Mouse (Mus musculus) right cerebral cortex, adult 18-20 months (tissue): ENCODE measurements around the gene Ptprt.
A peak's percentile ranks its signal among the peaks of the same experiment; 100 is the strongest.

Experiments used
- DNase-seq: peaks from one replicate; pipeline ENCODE4 v3.0.0; 2022; ENCODE audit warnings: mixed read lengths

Gene Ptprt

GRCm38 (mm10) chr2:162401316-162402100 is 259.4 kb downstream of the Ptprt start:
- DNase-seq: peak; percentile 60

GRCm38 (mm10) chr2:162394601-162395000 is 266.3 kb downstream of the Ptprt start:
- DNase-seq: no peak

DNA sequence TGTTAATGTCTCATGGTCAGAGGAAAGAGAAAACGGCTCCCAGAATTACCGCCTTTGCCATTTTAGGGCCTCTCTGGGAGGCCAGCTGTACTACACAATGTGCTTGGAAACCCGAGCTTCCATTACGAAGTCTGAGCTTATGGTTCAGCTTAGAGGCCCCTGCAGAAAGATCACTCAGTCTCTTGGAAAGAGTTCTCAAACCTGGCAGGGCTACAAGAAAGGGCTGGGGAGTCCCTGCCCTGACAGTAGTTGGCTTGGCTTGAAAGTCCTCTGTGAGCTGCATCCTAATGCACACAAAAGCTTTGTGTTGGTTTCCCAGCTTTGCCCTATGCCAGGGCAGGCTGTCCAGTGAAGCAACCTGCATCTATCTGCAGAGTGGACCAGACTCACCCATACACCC is 269.1 kb downstream of the Ptprt start:
- DNase-seq: peak; percentile 36

GRCm38 (mm10) chr2:162377309-162377708 is 283.6 kb downstream of the Ptprt start:
- DNase-seq: no peak

- no peak for DNase-seq
Measured at GRCm38 (mm10) chr2:162349047-162349446, 311.9 kb downstream of the Ptprt start.

DNA sequence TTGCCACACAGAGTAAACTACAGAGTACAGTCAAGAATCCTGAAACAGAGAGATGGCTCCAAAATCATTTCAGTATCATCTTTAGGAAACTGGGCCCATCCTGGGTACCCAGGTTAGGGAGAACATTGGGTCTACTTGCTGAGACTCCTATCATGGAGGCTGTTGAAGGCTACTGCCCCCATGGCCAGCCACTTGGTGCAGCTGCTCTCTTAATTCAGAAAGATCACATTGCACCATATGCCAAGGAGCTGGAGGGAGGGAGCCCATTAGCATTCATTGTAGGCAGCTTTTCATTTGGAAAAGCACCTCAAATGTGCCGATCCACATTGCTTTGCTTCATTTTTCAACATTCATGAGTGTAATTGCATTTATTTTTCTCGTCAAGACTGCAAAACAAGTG is 319.1 kb downstream of the Ptprt start:
- no peak for DNase-seq

DNA sequence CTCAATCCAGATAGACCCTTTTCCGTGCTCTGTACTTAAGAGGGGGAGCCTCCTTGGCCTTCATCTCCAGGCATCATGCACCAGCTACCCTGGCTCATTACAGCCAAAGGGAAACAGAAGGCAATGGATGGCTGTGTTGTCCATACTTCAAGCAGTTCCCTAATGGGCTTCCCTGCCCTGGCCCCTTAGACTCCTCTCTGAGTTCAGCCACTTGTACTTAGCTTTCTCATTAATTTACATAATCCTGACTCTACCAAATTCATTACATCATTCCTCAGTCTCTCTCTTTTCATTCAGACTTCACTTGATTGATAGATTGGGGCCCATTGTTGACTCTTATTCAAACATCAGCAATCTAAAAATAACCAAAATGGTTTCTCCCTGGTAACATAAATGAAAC is 320.7 kb downstream of the Ptprt start:
- no peak for DNase-seq

- DNase-seq: no peak
Measured at GRCm38 (mm10) chr2:162332066-162332683, 328.8 kb downstream of the Ptprt start.

- DNase-seq: no peak
Measured at GRCm38 (mm10) chr2:162329430-162329829, 331.5 kb downstream of the Ptprt start.

- DNase-seq: no peak
Measured at GRCm38 (mm10) chr2:162322411-162322810, 338.5 kb downstream of the Ptprt start.

DNA sequence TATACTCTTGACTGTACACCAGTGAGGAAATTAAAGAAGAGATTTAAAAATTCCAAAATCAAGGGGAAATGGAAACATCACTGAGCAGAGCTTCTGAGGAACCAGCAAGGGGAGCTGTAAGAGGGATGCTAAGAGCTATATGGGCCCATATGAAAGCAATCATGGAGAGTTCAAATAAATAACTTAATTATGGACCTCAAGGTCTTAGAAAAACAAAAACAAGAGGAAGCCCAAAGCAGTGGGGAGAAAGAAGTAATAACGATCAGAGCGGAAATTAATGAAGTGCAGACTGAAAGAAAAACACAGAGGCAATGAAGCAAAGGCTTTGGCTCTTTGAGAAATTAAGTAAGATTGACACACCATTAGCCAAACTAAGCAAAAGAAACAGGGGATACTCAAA is 353.0 kb downstream of the Ptprt start:
- DNase-seq: no peak

GRCm38 (mm10) chr2:162294070-162294469 is 366.9 kb downstream of the Ptprt start:
- no peak for DNase-seq

- DNase-seq: peak; percentile 25
Measured at GRCm38 (mm10) chr2:162282606-162283005, 378.3 kb downstream of the Ptprt start.

DNA sequence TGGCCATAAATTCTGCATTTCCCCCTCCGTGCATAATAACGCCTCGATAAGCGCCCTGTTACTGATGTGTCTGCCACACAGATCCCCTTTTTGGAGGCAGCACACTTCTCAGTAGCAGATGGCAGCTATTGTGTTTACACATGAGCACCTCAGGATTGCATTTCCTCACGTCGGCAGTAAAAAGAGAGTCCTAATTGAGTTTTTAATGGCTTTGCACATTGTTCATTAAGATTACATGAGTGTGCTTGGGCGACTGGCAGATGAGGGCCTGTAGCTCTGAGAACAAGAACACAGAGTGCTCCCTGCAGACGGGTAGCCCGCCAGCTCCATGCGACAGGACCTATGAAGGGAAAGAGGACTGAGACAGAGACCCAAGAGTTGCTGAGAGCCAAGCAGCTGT is 378.8 kb downstream of the Ptprt start:
- DNase-seq: no peak

- peak; percentile 68 for DNase-seq
Measured at GRCm38 (mm10) chr2:162273826-162274225, 387.1 kb downstream of the Ptprt start.

- no peak for DNase-seq
Measured at GRCm38 (mm10) chr2:162251272-162251671, 409.7 kb downstream of the Ptprt start.

- no peak for DNase-seq
Measured at GRCm38 (mm10) chr2:162248296-162248695, 412.7 kb downstream of the Ptprt start.

DNA sequence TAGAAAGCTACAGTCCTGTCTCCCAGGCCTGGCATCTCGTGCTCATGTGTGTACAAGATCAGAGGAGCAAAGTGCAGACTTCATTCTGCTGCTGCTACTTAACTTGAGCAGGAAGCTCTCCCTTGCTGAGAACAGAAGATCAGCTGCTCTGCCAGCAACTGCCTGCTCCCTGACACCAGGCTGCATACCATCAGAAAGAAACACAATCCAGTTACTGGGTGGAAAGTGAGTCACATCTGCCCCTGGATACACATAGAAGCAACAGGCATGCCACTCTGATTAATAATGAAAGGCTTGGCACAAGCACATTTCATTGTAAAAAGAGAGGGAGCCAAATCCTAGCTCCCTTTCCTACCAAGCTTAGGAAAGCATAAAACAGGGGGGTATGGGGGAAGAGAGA is 438.5 kb downstream of the Ptprt start:
- no peak for DNase-seq

- DNase-seq: no peak
Measured at GRCm38 (mm10) chr2:162220586-162220985, 440.4 kb downstream of the Ptprt start.

DNA sequence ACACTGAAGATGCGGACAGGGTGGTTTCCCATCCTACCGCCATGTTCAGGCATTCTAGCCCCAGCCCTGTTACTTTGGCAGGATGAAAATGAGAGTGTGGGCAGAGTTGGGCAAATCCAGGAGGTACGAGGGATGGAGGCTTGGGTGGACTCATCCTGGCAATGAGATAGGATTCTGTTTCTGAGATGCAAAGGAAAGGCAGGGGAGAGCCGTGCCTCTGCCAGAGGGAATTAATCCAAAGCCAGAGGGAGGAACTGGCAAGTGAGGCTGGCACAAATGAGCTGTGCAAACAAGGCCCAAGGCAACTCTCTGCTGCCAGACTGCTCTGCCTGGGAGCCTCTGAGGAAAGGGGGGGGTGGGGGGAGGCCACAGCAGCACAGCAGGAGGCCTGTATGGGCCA is 441.4 kb downstream of the Ptprt start:
- DNase-seq: peak; percentile 78

DNA sequence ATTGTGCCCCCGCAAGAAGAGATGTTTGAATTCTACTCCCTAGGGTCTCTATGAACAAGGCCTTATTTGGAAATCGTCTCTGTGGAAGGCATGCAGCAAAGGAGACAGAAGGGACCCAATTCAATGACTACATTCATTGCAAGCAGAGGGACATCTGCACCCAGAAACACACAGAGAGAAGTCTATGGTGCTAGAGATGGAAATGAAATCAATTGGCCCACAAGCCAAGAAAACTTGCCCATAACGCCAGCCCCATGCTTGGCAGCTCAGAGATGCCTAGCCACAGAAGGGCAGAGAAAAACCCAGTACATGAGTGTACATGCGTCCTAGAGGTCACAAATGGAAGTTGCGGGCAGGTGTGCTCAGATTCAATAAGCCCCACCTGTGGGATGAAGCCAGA is 443.1 kb downstream of the Ptprt start:
- no peak for DNase-seq

DNA sequence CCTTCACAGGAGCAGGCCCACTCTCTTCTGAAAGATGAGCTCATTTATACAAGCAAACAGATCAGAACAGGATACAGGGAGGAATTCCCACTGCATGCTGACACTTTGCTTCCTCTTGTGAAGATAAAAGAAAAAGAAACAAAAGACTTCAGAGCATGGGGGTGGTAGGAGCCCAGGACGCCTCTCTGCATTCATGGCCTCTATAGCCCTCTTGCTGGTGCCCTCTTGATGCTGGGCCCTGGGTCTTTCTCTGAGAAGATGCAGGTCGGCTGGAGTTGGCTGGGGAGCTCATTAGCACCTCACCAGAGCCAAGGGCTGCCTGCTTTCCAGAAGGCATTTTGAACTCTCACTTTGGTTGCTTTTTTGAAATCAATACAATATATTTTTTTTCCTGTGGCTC is 448.6 kb downstream of the Ptprt start:
- DNase-seq: no peak

- no peak for DNase-seq
Measured at GRCm38 (mm10) chr2:162210564-162210963, 450.4 kb downstream of the Ptprt start.

- no peak for DNase-seq
Measured at GRCm38 (mm10) chr2:162197316-162197715, 463.6 kb downstream of the Ptprt start.
